Mouse (Mus musculus) kidney, adult 2 months (tissue): Measurements from ENCODE around the gene Hfe.

Experiments
- CTCF ChIP-seq: fragments of 200-500 bp; conservative IDR thresholded peaks from 2 replicates; pipeline ENCODE4 v1.5.1; 2011; ENCODE audit warnings: low read depth, mild to moderate bottlenecking, control low read depth, low read length, moderate library complexity, mixed read lengths; ENCODE audit not compliant: insufficient read depth, insufficient read length
- POLR2A ChIP-seq: fragments of 200-500 bp; IDR thresholded peaks from one replicate; pipeline ENCODE4 v1.6.1; 2011; ENCODE audit warnings: low read depth, low read length, control low read depth

DNA sequence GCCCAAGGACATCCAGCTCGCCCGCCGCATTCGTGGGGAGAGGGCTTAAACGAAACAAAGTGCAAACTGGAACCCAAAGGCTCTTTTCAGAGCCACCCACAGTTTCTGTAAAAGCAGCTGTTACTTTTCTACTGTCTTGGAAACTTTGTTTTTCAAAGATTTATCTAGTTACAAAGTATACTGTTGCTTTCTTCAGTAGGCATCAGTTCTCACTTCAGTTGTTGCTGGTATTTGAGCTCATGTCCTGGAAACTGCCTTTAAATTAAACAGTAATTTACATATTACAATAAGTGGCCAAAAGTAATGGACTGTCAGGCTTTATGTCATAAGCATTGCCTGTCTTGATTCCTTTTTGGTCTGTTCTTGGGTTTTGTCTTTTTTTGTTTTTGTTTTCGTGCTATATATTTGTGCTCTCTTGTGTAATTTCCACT is 42.1 kb upstream of the Hfe start:
- TF ChIP-seq CTCF, result no peak
- TF ChIP-seq POLR2A, result no peak
